Mouse (Mus musculus): Measurements from ENCODE around the gene Nqo2.
"Not testable (repeated sequence)": the region's sequence is repeated elsewhere in the genome, so short reads cannot be mapped to it uniquely, and the experiment has no call there.

The Nqo2 gene

DNA sequence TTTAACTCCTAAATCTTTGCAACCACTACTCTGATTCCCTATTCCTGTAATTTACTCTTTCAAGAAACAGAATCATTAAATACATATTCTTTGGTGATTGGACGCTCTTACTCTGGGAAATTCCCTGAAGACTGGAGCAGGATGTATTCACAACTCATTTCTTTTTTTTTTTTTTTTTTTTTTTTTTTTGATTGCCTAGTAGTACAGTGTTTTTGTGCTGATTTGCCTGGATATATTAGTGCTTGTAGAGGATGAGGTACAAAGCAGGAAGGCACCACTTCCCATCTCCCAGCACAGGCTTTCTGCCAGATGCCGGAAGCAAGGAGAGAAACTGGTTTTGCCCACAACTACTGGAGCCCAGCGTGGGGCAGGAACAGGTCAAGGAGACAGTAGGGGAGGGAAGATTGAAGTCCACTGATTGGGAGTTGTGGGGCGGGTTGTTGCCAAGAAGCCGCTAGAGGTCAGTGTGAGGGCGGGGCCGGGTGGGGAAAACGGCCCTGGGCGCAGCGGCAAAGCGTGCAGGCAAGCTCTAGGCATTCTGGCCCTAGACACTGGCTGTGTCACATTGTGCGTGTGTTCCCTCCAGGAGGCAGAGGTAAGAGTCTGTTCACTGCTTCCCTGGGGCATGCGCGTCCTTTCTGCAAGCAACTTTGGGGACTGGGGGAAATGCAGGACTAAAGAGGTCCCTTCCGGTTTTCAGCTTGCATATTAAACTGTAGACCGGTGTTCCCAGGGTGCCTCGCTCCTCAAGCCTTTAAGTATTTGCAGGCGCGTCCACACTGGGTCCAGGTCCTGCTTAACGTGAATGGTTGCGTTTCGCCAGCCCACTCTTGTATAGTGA, at the start of gene Nqo2:
TSS of gene Nqo2 (plus strand) at position 482 of the 841 bp plus-strand sequence.
- peak; percentile 87 for DNase-seq

DNA sequence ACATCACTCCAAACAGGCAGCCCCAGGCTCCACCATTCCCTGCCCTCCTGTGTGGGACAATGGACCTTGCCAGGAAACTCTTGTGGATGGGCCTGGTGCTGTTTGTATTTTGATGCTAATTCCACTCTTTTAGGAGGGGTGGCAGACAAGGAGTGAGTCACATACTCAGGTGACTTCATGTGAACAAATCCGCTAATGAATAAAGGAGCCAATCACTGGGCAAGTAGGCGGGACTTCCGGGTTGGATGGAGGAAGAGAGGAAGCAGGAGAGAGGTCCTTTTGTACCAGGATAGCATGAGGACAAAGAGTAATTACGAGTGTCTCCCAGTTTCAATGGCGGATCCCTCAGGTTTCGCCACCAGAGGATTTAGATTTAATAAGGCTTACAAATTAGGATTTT, 43.4 kb upstream of the Nqo2 start:
- DNase-seq: no peak

DNA sequence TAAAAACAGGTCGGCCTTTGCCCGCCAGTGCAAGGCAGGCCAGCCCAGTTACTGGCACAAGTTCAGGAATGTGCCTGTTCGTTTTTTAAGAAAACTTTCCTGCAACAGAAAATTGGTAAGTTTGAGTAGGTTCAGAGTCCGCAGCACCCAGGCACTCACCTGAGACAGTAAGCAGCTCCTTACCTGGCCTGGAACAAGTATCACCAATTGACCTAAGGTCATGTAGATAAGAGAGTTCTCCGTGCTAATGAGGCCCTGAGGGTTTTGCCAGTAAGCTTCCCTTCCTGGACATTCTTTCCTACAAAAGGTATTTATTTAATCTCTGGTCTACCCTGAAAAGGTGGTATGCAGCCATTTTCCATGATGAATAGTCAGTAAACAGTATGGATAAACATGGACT, 42.8 kb upstream of the Nqo2 start:
- no peak for DNase-seq

DNA sequence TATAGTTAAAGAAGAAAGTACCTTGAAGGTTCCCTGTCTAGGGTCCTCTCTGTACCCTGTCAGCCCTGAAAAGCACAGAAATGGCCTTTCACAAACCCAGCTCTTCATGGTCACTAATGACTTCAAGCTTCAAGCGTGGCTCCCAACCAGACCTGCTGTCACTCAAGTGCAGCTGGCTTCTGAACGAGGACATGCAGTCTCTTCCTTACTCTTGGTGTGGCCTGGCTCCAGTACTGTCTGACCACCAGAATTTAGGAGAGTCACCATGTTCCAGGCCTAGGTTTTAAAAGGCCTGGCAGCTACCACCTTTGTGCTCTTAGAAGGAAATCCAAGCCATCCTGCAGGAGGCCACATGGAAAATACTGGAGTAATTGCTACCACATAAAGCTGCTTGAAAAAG, 34.2 kb upstream of the Nqo2 start:
- DNase-seq: no peak

DNA sequence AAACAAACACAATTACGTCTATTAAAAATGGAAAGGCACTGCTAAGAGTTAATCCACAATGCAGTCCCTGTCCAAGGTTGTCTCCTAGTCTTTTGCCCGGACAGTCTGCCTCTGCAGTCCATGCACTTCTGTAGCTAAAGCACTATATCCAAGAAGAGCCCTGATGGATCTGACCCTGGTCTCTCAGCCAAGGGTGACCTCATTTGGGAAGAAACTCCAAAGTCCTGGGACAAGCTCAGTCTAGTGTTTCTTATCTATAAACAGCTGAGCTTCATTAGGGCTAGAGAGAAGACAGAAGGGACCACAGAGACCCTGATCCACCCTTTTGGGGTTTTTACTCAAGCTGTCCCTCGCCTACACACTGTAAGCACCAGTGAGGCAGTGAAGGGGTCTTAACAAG, 33.6 kb upstream of the Nqo2 start:
- DNase-seq: no peak

DNA sequence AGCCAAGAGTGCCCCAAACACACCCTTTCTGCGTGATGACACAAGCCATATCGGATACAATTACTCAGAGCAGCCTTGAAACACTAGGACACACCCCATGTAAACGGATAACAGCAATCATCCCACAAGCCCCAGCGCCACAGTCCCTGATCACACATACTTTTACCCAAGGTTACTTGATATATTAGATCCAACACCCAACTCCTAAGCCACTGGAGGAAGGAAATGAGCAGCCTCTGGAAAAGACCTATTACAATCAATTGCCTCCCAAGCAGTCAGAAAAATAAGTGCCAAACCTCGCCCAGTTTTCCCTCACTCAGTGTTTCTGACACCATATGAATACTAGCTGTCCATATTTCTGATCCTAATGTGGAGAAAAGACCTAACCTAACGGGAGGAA, 29.7 kb upstream of the Nqo2 start:
- no peak for DNase-seq

DNA sequence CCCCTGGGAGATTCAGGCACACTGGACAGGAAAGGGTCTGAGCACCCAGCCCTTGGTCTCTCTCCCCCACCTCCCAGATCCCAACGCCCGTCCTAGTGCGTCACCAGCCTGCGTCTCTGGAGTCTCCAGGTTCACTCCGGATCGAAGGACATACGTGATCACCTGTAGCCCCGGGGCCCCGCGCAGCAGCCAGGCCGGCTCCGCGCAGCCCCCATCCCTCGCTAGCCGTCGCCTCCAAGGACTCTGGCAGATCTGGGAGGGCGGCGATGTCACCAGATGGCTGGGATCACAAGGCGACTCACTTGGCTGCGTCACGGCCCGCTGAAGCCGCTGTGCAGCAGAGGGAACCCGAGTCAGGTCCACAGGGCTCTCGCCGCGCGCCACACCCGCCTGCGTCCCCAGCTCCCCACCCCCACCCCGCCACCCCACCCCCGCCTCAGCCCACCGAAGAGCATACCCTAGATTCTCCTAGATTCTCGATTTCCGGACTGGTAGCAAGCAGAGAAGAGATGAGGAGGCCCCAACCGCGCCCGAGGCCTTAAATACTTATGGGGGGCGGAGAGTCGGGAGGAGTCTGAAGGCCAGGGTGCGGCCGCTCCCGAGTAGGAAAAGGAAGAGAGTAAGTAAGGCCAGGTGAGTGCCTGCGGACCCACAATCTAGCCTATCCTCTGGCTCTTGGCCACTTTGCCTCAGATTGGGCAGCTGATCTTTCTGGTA, 28.9 kb upstream of the Nqo2 start:
- peak; percentile 64 for DNase-seq

DNA sequence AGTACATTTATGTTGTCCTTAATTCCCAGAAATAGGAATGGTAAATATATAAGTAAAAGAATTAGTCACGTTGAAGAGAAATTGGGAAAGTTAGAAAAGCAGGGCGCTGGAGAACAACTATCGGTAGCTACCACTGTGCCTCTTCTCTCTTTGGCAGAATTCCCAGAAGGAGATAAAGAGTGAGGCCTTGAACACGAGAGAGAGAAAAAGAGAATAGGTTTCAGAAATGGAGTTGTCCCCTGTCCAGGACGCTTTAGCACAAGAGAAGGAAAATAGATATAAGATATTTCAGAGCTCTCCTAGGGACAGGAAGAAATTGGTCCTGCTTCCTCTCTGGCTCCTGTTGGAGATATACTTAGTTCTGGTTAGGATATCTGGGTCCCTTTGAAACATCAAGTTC, 27.3 kb upstream of the Nqo2 start:
- no peak for DNase-seq

DNA sequence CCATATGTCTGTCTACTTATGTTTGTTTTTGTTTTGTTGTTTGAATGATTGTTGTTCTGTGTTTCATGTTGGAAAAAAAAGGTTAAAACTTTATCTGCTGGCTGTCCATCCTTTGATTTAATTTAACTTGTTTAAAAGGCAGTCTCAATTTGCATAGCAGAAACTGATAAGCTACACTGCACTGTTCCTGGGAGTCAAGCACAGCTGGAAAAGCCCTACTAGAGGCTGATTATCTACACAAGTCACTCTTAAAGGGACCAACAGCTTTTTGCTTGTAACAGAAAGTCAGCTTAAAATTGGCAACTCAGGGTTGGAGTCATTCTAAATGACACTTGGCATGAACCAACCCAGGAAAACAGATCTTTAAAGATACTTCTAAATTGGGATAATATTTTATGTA, 26.9 kb upstream of the Nqo2 start:
- DNase-seq: not testable (repeated sequence)

DNA sequence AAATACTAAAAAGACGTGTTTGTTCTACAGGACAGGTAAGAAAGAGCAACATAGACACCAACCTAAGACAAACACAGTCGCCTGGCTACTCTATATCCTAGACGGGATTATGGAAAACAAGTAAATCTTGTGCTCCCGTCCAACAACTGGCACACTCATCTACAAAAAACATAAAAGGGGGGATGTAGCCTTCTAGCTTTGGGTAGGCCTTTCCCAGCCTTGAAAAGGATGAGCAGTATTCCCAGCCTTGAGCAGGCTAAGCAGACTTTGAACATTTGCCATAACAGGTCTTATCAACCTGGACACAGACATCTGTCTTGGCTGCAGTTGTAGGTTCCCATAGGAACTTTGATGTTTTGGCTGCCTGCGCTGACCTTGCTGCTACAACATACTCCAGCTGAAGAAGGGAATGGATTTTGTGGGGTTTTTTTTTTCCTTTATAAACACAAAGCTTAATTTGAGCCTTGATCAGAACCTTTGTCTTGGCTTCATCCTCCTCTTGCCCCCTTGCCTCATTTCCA, 23.1 kb upstream of the Nqo2 start:
- DNase-seq: no peak

DNA sequence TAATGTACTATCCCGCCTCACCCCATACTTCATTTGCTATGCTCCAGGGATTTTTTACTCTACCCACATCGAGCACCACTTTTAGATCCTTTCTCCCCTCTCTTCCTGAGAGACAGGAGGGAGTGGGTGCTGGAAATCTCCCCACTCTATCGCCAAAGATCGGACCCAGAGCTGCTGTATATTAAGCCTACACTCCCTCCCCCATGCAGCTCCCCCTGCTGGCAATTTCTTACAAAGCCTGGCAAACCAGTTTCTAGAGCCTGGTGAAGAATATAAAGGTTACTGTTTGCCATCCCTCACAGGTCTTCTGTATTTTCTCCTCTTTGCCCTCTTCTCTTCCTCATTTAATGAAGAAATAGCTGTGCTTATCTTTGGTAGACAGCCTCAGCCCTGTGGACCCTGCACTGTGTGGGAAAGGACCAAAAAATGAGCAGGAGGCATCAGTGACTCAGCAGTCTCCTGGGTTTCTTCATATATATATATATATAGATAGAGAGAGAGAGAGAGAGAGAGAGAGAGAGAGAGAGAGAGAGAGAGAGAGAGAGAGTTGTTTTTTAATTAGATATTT, 22.2 kb upstream of the Nqo2 start:
- DNase-seq: no peak

DNA sequence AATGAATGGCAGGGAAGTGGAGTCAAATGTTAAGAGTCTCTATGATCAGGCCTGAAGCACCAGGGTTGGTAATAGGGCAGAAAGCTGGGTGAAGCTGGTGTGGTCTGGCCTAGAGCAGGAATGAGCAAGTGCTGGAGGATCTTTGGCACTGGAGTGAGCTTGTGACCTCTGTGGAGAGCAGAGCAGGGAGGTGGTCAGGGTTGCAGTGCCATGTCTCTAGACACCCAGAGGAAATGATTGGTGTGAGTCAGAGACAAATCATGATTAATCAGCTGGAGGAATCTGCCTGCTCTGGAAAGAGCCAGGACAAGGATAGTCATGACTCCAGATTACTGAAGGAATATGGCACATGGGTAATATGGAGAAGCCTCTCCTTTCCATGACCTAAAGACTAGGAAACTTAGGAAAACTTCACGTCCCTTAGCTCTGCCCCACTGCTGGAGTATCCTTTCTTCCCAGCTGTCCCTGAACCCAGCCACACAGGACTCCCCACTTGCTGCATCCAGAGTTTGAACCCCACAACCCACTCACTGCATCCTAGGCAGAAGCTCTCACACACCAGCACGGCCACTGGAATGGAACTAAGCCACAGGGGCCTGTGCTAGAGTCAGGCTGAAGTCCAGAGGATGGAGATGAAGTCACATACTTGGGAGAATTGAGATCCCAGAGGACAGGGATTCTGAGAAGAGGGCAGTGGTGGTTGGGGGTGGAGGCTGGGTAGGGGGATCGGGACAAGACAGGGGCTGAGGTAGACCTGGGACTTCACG, 13.0 kb upstream of the Nqo2 start:
- no peak for DNase-seq

DNA sequence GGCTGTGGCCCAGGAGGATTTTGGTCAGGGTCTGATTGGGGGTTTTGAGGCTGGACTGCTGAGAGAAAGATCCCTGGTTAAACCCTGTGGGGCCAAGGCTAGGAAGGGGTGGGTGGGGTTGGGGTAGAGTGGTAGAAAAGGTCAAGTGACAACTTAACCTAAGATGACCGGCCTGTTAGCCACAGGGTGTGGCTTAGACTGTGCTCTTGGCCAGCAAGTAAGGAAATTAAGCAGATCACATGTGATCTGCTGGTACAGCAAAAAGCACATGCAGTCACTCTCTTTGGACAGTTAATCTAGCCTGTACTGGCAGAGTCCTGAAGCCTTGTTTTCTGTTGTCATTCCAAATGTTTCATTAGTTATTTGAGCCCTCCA, 12.4 kb upstream of the Nqo2 start:
- no peak for DNase-seq

DNA sequence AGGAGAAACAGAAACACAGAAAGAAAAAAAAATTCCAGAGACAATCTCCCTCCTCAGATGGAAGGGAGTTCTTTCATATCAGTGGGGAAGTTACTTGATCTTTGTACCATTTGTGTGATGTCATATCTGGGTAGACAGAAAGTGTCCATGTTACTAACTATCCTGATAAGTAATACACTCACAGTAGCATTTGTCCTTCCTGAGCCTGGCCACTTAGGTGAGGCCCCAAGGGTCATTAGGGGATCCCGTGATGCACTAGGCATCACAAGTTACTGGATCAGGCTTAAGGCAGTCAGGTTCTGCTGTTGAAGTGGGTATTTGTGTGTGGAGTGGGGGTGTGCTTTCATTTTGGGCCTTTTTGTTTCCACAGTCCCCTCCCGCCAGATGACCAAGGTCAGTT, 11.5 kb upstream of the Nqo2 start:
- DNase-seq: no peak

DNA sequence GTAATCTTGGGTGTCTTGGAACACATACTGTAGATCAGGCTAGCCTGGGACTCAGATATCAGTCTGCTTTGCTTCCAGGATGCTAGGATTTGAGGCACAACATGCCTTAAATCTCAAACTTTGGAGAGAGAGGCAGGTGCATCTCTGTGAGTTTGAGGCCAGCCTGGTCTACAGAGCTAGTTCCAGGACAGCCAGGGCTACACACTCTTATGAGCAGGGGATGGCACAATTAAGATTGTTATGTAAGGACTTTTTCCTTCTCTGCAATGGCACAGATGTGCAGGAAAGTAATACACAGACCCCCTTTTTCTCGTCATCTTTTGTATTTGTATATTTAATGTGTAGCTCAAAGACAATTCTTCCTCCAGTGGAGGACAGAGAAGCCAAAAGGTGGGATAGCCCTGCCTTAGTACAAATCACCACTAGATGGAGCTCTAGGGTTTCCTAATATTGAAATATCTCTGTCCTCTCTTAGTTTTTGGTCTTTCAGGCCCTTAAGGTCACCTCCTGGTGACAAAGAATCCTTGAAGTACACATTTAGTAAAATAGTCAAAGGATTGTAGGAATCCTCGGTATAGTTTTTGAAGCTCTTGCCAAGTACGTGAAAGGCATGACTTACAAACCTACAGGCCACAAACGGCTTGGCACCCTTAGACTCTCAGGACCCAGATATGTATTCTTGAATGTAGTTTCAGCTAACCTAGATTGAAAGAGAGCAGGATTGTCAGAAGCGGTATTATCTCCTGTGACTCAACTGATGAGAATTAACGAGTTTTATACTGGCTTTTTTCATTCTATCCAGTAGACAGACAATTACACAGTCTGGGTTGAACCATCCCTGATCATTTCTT, 7.7 kb upstream of the Nqo2 start:
- DNase-seq: peak; percentile 49

DNA sequence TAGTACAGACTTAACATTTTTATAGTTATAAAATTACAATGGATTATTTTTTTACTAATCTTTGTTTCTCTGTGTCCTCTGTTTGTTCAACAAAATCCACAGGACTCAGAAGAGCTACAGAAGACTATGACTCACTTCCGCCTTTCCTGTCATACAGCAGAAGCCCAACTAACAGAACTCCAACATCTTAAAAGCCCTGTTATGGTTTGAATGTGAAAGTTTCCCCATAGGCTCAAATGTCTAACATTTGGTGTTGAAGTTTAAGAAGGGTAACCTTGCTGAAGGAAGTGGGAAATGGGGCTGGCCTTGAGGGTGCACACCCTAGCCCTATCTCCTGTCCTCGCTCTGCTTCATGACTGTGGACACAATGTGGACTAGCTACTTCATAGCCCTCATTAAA, 4.7 kb upstream of the Nqo2 start:
- DNase-seq: no peak

DNA sequence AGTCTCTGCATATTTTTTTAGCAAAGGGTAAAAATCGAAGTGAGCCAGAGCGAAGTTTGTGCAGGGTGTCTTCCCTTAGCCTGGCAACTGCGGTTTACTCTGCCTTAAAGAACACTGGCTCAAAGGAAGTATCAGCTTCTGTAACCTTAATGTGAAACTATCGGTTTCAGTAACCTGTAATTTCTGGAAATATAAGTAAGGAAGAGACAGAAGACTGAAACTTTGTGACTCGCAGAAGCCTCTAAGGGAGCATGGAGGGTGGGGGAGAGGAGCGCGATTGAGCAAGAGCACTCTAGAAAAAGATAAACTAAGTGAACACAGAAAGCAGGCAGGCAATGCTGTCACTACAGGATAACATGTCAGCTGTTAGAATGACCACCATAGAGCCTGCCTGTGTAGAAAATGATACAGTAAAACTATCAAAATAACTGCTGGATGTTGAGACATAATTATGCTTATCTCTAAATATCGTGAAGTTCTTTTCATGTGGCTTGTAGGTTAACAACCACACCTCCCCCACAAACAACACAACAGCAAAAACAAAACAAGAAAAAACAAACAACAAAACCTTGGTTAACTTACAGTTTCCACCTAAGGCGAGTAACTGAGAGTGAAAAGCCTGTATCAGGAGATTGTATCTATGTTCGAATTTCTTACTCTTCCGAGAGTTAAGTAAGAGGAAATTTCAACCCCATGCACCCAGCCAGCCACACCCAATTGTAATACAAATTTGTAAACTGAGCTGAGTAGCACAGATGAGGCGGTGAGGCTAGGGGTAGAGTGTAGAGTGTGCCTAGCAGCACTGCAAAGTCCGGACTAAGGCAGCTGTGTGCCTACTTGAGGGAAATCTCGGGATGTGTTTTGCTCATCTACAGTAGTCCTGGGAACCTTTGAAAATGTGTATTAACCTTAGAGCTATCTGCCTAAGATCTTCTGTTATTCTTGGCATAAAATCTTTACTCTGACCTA, 853 bp downstream of the Nqo2 start:
- no peak for DNase-seq

DNA sequence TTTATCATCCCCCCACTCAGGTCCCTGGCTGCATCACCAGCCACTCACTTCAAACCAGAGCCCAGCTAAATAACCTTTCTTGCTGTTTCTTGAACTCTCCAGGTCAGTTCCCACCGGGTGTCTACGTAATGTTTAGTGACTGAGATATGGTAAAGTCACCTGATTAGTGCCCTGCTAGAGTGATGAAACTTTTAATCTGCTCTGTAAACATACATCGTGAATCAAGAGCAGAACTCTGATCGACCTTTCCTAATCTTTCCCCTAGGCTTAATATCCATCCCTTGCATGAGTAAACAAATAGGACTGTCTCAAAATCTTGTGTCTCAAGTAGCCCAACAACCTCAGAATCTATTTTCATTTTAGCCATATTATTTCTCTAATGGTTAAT, 1.5 kb downstream of the Nqo2 start:
- no peak for DNase-seq

DNA sequence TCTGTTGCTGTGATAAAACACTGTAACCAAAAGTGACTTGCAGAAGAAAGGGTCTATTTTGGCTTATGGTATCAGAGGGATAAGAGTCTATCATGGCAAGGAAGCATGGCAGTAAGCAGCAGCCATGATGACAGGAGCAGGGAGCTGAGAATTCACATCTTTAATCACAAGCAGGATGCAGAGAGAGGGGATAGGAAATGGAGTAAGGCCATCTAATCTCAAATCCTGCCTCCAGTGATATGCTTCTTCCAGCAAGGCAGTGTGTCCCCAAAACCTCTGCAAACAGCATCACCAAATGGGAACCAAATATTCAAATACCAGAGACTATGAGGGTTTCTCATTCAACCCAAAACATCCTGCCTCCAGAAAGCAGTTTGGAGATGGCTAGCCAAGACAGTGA, 2.1 kb downstream of the Nqo2 start:
- no peak for DNase-seq

DNA sequence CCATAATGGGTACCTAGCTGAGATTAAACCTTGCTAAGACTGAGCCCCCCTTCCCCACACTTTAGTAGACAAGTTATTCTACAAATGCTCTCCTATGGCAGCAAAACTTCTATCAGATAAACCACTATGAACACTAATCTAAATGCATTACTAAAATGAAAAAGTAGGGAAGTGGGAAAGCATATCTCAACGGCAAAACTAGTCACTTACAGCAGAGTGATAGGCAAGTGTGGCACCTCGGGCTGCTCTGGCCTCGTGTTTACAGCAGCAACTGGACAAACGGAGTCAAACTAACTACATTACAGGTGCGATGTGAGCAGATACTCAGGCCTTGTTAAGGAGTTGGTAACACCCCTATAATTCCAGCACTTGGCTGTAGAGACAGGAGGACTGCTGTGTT, 25.1 kb downstream of the Nqo2 start:
- DNase-seq: no peak

DNA sequence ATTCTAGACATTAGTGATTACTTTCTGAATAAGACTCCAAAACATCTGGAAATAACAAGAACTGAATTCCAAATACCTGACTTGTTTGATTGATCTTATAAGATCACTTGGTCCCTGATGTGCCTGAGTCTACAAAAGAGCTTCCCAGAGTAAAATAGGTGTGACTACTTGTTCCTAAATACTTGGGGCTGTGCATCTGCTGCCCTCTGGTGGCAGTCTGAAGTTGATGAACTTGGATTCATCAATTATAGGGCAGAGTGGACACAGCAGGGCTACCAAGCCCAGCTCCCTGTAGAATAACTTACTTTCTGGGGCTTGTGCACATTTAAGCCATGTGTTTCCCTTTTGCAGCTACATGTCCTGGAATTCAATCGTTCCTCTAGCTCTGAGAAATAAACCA, 30.7 kb downstream of the Nqo2 start:
- DNase-seq: peak; percentile 83
